Mouse (Mus musculus): ENCODE results near the gene Bckdk.

Gene Bckdk

GRCm38 (mm10) chr7:127896384-127896783 lies 7.5 kb upstream of the Bckdk start:
- DNase-seq: peak; percentile 79

DNA sequence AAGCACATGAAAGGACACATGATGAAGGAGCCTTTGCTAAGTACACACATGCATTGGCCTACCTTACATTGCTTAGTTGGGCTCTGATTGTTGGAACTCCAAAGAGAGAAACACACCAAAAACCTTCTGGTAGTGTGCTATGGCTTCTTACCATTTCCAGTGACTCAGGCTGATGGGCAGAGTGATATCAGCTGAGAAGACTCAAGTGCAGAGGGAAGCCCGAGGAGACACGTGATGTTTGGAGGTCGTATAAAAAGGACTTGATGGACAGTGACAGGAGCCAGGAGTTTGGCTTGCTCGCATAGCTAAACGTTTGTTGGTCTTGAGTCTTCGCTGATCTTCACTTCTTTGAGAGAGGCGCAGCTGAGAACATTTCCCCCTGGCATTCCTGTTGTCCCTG lies 6.3 kb upstream of the Bckdk start:
- no peak for DNase-seq

DNA sequence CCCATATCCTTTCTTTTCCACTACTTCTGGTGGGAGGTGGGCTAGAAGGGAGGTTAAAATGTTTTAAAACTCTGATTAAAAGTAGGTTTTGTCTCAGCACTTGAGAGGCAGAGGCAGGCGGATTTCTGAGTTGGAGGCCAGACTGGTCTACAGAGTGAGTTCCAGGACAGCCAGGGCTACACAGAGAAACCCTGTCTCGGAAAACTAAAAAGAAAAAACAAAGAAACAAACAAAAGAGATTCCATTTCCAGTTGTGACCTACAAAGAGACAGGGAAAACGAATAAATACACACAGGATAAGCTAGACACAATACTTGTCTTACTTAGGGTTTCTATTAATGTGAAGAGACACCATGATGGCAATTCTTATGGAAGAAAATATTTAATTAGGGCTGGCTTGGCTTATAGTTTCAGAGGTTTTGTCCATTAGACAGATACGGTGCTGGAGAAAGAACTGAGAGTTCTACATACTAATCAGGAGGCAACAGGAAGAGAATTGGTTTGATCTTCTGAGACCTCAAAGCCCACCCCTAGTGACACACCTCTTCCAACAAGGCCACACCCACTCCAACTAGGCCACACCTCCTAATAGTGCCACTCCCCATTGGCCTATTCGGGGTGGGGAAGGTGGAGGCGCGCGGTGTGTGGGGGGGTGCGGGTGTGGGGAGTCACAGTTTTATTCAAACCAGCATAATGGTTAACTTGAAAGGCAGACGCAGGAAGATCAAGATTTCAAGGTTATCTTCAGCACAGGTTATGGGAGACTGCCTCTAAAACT lies 5.5 kb upstream of the Bckdk start:
- DNase-seq: no peak

DNA sequence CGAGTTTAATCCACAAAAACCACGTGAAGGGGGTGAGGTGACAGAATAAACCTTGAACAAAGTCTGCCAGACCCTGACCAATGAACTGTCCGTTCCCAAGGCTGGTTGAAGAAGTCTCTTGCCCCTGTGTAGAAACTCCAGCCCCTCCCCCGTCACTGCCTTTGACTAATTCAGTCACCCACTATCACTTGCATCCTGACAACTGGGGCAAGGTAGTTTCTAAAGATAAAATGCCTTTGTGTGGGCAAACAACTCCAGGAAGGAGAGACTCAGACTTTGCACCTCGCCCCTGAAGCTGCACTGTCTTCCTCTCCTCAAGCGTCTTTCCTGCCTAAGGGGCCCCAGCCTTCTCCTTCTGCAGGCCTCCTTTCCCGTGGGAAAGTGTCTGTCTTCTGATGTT lies 3.9 kb upstream of the Bckdk start:
- no peak for DNase-seq

DNA sequence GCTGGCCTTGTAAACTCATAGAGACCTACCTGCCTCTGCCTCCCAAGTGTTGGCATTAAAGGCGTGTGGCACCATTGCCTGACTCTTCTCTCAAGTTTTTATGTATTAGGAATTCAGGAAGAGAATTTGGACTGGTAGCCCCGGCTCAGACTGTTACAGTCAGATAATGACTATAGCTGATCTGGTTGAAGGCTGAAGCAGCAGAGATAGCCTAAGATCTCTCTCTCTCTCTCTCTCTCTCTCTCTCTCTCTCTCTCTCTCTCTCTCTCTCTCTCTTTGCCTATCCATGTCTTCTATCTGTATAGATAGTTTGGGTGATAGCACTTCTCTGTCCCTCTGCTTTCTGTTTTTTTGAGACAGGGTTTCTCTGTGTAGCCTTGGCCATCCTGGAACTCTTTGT lies 2.1 kb upstream of the Bckdk start:
- DNase-seq: no peak

GRCm38 (mm10) chr7:127907939-127908338 lies 4.1 kb downstream of the Bckdk start:
- DNase-seq: no peak

DNA sequence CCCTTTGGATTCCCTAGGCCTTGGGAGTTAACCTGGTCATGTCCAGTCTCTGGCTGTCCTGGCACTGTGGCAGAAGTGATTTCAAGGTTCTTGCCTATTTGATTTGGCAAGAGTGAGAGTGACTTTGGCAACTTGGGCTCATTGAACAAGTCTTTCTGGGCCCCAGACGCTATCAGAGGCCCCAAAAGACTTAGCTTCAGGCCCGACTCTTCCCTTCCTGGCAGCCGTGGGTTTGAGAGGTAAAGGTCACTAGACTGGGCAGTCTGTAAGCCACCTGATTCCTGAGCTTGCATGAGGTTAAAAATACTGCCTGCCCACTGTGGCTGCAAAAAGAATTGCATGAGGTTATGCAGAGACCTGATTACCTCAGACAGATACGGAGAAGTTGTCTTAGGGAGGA lies 4.8 kb downstream of the Bckdk start:
- no peak for DNase-seq

DNA sequence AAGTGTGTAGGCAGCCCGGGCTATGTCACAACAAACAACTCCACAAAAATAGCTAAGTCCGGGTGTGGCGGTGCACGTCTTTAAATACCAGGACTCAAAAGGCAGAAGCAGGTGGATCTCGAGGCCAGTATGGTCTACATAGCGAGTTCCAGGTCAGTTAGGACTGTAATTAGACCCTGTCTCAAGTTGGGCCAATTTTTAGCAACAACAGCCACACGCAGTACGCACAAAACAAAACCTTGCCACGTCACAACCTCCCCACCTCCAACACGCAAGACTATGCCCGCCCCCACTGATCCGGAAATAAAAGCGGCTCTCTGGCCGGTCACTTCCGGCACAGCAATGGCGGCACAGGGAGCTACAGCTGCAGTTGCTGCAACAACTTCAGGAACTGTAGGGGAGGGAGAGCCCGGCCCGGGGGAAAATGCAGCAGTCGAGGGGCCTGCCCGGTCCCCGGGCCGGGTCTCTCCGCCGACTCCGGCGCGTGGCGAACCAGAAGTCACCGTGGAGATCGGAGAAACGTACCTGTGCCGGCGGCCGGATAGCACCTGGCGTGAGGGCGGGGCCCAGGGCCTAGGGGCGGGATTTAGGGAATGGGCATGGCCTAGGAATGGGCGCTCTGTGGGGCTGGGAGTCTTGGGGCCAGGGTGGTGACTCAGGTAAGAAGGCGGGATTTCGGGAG lies 8.4 kb downstream of the Bckdk start, which contains the start of gene Kat8:
Gene Kat8 (plus strand): TSS at position 327 of the 682 bp plus-strand sequence.
- DNase-seq: peak; percentile 89

- no peak for DNase-seq
Measured at GRCm38 (mm10) chr7:127912938-127913337, 9.1 kb downstream of the Bckdk start.

DNA sequence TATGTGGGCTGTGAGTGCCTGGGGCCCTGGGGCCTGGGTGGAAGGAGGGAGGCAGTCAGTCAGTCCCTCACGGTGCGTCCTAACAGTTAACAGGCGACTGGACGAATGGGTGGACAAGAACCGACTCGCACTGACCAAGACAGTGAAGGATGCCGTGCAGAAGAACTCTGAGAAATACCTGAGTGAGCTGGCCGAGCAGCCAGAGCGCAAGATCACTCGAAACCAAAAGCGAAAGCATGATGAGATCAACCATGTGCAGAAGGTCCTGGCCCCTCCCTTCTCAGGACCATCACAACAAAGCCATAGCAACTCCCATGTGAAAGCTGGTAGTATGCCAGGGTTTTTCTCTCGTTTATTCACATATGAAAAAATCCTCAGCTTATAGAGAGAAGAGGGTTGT lies 11.4 kb downstream of the Bckdk start:
- no peak for DNase-seq

GRCm38 (mm10) chr7:127918203-127918602 lies 14.3 kb downstream of the Bckdk start:
- peak; percentile 74 for DNase-seq

DNA sequence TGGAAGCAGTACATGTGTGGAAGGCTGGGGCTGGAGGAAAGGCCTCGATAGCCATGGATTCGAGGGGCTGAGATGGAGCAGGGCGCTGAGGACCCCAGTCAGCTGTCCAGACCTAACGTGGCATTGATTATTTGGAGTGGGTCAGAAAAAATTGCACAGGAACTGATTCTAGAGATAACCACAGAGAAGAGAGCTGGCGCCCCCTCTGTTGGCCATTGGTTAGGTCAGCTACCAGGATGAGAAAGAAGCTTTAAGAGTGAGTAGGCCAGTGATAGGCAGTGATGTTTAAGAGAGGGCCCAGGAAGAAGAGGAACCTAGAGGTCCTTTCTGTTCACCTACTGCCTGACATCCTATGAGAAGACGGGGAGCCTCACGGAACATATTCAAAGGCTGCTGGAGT lies 15.4 kb downstream of the Bckdk start:
- DNase-seq: peak; percentile 43

DNA sequence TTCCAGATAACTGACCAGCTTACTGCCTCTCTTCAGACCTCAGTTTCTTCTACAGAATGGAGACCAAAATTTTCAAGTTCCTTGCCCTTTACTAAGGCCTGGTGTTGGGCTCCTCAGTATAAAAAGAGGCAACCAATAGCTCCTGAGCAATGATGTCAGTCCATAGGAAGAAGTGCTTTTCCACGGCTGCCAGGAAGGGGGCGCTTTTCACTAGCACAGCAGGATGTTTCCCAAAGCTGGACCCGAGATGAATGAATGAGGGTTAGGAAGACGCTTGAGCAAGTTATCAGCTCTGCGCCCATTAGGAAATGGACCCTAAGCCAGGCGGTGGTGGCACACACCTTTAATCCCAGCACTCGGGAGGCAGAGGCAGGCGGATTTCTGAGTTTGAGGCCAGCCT lies 17.6 kb downstream of the Bckdk start:
- DNase-seq: peak; percentile 45

DNA sequence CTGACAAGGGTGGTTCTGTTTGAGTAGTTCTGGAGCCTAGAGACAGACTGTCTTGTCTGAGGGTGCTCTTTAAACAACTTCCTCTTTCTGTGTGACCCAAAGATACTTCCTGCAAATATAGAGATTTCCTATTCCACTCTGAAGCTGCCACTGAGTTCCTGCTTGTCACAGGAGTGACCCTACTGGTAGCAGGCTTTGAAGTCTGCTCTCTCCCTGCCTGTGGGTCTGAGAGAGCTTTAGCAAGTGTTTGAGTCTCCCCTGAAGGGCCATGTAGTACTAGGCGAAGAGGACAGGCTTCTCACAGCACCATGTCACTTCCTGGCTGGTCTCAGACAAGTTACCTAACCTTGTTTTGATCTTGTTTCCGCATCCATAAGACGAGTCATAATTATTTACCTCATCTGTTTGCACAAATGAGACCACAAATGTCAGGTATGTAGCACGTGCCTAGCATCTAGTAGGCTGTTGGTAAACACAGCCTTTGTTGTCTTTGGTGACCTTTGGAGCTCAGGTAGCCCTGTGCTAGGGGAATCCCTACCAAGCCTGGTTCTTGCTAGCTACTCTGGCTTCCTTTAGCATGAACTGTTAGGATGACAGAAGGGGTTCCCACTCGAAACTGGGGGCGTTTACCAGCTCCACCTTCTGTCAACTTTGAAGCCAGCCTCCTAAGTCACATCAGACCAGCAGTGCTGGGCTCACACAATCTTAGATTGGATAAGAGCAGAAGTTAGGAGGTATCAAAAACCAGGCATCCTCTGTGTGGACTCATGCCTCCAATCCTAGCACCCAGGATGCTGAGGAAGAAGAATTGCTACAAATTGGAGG lies 18.8 kb downstream of the Bckdk start:
- DNase-seq: no peak

- DNase-seq: no peak
Measured at GRCm38 (mm10) chr7:127923714-127924113, 19.8 kb downstream of the Bckdk start.

GRCm38 (mm10) chr7:127925252-127925651 lies 21.4 kb downstream of the Bckdk start:
- peak; percentile 66 for DNase-seq

DNA sequence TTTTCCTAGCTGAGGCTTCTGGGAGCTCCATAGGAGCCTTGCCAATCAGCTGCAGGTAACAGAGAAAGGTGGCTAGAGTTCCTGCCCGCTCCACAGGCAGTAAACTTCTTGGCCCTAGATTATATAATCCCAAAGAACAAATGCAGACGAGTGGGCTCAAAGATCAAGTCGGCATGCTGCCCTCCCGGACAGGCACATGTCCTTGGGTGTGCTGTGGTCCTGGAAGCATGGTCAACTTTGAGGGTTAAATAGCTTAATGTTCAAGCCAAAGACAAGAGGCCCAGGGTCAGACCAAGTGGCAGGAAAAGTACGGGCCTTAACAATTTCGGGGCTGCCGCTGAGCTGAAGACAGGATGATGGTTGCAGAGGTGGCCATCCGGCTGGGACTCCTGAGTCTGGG lies 22.2 kb downstream of the Bckdk start:
- no peak for DNase-seq

DNA sequence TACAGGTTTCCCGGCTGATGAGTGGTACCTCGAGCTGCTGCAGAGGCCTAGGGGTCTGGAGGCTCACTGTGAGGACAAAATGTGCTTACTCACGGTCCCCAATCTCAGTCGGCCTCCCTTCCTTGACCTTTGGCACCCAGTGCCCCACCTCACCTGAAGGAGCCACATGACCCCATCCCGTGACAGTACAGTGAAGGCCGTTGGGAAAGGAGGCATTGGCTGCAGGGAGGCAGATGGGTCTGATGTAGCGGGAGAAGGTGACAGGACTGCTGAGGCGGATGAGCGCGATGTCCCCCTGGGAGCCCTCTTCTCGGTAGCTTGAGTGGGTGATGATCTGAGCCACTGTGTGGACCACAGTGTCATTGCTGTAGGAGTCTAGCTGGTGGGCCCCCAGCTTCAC lies 23.0 kb downstream of the Bckdk start:
- DNase-seq: no peak

DNA sequence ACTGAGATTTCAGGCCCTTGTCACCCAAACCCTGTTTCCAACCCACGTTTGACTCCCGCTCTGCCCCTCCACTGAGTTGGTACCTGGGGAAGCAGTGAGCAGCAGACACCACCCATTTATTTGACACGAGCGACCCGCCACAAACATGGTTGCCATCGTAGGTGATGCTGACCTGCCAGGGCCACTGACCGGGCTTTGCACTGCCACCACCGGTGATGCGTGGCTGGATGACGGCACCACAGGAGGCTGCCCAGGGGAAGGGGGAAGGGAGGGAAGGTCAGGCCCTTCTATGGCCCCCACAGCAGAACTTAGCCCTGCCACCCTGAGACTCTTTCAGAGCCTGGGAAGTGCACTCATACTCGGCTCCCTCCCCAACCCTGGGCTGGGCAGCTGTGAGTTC lies 23.8 kb downstream of the Bckdk start:
- no peak for DNase-seq

DNA sequence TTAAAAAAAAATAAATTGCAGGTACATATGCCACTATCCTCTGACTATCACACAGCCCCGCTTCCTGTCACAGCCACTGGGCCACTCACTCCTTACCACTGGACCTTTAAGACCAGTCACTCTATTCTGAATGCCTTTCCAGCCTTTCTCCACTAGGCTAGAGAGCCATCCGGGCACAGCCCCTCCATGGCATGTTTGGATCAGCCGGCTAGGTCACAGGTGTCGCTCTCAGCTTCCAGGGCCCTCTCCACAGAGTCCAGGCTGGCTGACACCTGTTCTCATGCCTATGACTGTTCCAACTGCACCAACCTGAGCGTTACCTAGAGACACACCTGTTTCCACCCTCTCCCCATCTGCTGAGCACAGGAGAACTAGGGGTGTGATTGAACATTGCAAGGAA lies 24.7 kb downstream of the Bckdk start:
- no peak for DNase-seq

DNA sequence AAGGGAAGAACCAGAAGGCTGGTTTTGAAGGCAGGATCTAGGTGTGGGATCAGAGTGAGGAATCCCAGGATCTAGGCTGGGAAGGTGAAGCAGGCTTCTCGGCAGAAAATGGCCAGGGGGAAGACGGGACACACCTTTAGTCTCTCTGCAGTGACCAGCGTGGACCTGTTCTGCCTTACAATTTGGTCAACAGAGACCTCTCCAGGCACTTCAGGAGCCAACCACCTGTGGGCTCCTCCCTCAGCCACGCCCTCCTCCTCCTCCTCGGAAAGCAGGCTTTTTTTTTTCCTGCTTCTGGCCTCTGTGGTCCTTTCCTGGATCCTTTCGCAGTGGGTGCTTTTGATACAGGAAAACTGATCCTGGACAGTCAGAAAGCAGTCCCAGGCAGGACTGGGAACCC lies 26.0 kb downstream of the Bckdk start, which contains the start of gene Prss8:
Gene Prss8 (minus strand): TSS at position 182 of the 400 bp plus-strand sequence.
- peak; percentile 74 for DNase-seq

GRCm38 (mm10) chr7:127930636-127931035 lies 26.8 kb downstream of the Bckdk start:
- no peak for DNase-seq

- DNase-seq: peak; percentile 63
Measured at GRCm38 (mm10) chr7:127931351-127932135, 27.7 kb downstream of the Bckdk start.
